Mouse (Mus musculus) cerebellum, adult 2 months (tissue): ENCODE results near the gene Cacna2d3. TPM values are rescaled to one million over a fixed set of nuclear protein-coding genes. Genes with fewer than 3 reads are reported as not detected.

Source experiments
- DNase-seq, 2 experiments: peaks; one replicate each; pipeline ENCODE4 v3.0.0; 2021
- H3K27ac ChIP-seq: fragments of 200-500 bp; 2 replicates; pipeline ENCODE4 v1.5.1; 2012; ENCODE audit warnings: low read length, control low read depth, inconsistent platforms; ENCODE audit not compliant: insufficient read depth
- H3K27me3 ChIP-seq: fragments of 200-500 bp; 2 replicates; pipeline ENCODE4 v1.6.1; 2012; ENCODE audit warnings: inconsistent platforms, mild to moderate bottlenecking, low read length, moderate library complexity; ENCODE audit not compliant: control insufficient read depth, insufficient read depth
- H3K4me1 ChIP-seq: fragments of 200-500 bp; 2 replicates; pipeline ENCODE4 v1.6.1; 2011; ENCODE audit warnings: low read length; ENCODE audit not compliant: control insufficient read depth, insufficient read depth
- H3K4me3 ChIP-seq: fragments of 200-500 bp; replicated peaks from 2 replicates; pipeline ENCODE3; 2011; ENCODE audit warnings: mild to moderate bottlenecking, low read depth, low read length, control low read depth; ENCODE audit not compliant: insufficient read depth
- CTCF ChIP-seq: fragments of 200-500 bp; IDR thresholded peaks from 2 replicates; pipeline ENCODE4 v1.5.1; 2011; ENCODE audit warnings: low read depth, mild to moderate bottlenecking, control low read depth, low read length, moderate library complexity, borderline replicate concordance; ENCODE audit not compliant: insufficient read depth
- POLR2A ChIP-seq: fragments of 200-500 bp; IDR thresholded peaks from 2 replicates; pipeline ENCODE4 v1.6.1; 2011; ENCODE audit warnings: low read length, control low read depth, borderline replicate concordance; ENCODE audit not compliant: insufficient read depth
- WGBS: fragments of 180-500 bp; shearing (Covaris S2); methylation state at CpG from one replicate; pipeline ENCODE4 v1.1.7; 2018; 5-methylcytosine and 5-hydroxymethylcytosine counted together
- polyA plus RNA-seq: library from polyadenylated mRNA; depleted of rRNA; stranded (reverse); fragments of >200 nt; gene quantifications from 2 replicates; pipeline ENCODE4 v1.2.3, GENCODE M21; 2012

The Cacna2d3 gene
- polyA plus RNA-seq, 1 experiment, result 40.3 TPM

- Histone ChIP-seq H3K4me1 (peaks cover 17% of the 10 kb centered on the region; the same call in 1 of the 2 replicates), H3K27me3 (no peaks in the 10 kb centered on the region), H3K27ac (no peak overlapping the region), H3K4me3 (no peak overlapping the region)
- WGBS, result 14% methylated on average over 1 of the region's 1 CpGs
- peak; percentile 14 to 49 for DNase-seq
- TF ChIP-seq POLR2A (no peak), CTCF (no peak)
Measured at GRCm38 (mm10) chr14:29223012-29223411, 498.7 kb downstream of the Cacna2d3 start.

- peaks cover 17% of the 10 kb centered on the region; the same call in 1 of the 2 replicates for H3K4me1 ChIP-seq
- H3K4me3 ChIP-seq, result no peak overlapping the region
- no peaks in the 10 kb centered on the region for H3K27me3 ChIP-seq
- 23% methylated on average over 4 of the region's 4 CpGs for WGBS
- no peak overlapping the region for H3K27ac ChIP-seq
- peak; percentile 73 to 87 for DNase-seq
- TF ChIP-seq CTCF (no peak), POLR2A (no peak)
Measured at GRCm38 (mm10) chr14:29222191-29222882, 499.3 kb downstream of the Cacna2d3 start.

GRCm38 (mm10) chr14:29216106-29216505, 505.6 kb downstream of the Cacna2d3 start:
- no peak overlapping the region for H3K27ac ChIP-seq
- no peaks in the 10 kb centered on the region for H3K4me1 ChIP-seq
- H3K4me3 ChIP-seq, result no peak overlapping the region
- TF ChIP-seq POLR2A (no peak), CTCF (no peak)
- WGBS, result 62% methylated on average over 1 of the region's 1 CpGs
- no peak for DNase-seq
- no peaks in the 10 kb centered on the region for H3K27me3 ChIP-seq

- 56% methylated on average over 1 of the region's 1 CpGs for whole genome bisulfite sequencing
- Histone ChIP-seq H3K4me1 (no peaks in the 10 kb centered on the region), H3K4me3 (no peak overlapping the region), H3K27ac (no peak overlapping the region), H3K27me3 (no peaks in the 10 kb centered on the region)
- TF ChIP-seq CTCF (no peak), POLR2A (no peak)
- no peak for DNase-seq
Measured at GRCm38 (mm10) chr14:29204967-29205268, 516.7 kb downstream of the Cacna2d3 start.

- Histone ChIP-seq H3K27ac (no peak overlapping the region), H3K4me3 (no peak overlapping the region), H3K27me3 (no peaks in the 10 kb centered on the region), H3K4me1 (no peaks in the 10 kb centered on the region)
- TF ChIP-seq CTCF (no peak), POLR2A (no peak)
- no peak for DNase-seq
- WGBS, result 84% methylated on average over 10 of the region's 10 CpGs
Measured at GRCm38 (mm10) chr14:29204236-29204966, 517.3 kb downstream of the Cacna2d3 start.

GRCm38 (mm10) chr14:29196171-29196570, 525.5 kb downstream of the Cacna2d3 start:
- no peak overlapping the region for H3K4me3 ChIP-seq
- TF ChIP-seq POLR2A (no peak), CTCF (no peak)
- no peak for DNase-seq
- H3K27ac ChIP-seq, result no peak overlapping the region
- no peaks in the 10 kb centered on the region for H3K27me3 ChIP-seq
- H3K4me1 ChIP-seq, result 0 out of 2 replicates have a peak, but pooled peaks cover 2% of the 10 kb centered on the region

- Histone ChIP-seq H3K4me1 (0 out of 2 replicates have a peak, but pooled peaks cover 1% of the 10 kb centered on the region), H3K4me3 (no peak overlapping the region), H3K27me3 (no peaks in the 10 kb centered on the region), H3K27ac (no peak overlapping the region)
- DNase-seq, result no peak
- no peak for TF ChIP-seq CTCF
- TF ChIP-seq POLR2A, result no peak
- WGBS, result 85% methylated on average over 3 of the region's 3 CpGs
Measured at GRCm38 (mm10) chr14:29191426-29191825, 530.2 kb downstream of the Cacna2d3 start.

- DNase-seq, result no peak
Measured at GRCm38 (mm10) chr14:29183730-29184129, 537.9 kb downstream of the Cacna2d3 start.

More at GRCm38 (mm10) chr14:29183730-29184129, 537.9 kb downstream of the Cacna2d3 start:
- Histone ChIP-seq H3K4me3 (no peak overlapping the region), H3K27ac (no peak overlapping the region), H3K4me1 (no peaks in the 10 kb centered on the region; the same call in 1 of the 2 replicates), H3K27me3 (no peaks in the 10 kb centered on the region)
- WGBS, result 47% methylated on average over 5 of the region's 5 CpGs
- TF ChIP-seq POLR2A (no peak), CTCF (no peak)
